Mouse (Mus musculus) brain, embryonic 14.5 days (tissue): ENCODE measurements around the gene Zbtb11.

ENCODE experiments used
- CTCF ChIP-seq: fragments of 200-500 bp; IDR thresholded peaks from 2 replicates; pipeline ENCODE4 v1.5.1; 2012; ENCODE audit warnings: inconsistent platforms, mild to moderate bottlenecking, moderate library complexity, borderline replicate concordance; ENCODE audit not compliant: insufficient read depth, insufficient read length; ENCODE audit errors: extremely low read depth
- POLR2A ChIP-seq: fragments of 200-500 bp; IDR thresholded peaks from 2 replicates; pipeline ENCODE4 v1.6.1; 2012; ENCODE audit warnings: mild to moderate bottlenecking, inconsistent platforms, borderline replicate concordance; ENCODE audit not compliant: poor library complexity, insufficient read depth, insufficient read length, severe bottlenecking; ENCODE audit errors: extremely low read depth

GRCm38 (mm10) chr16:56034566-56034965 lies 60.9 kb downstream of the Zbtb11 start:
- TF ChIP-seq CTCF, result no peak
- no peak for TF ChIP-seq POLR2A
